Mouse (Mus musculus): Measurements from ENCODE around the gene Sez6l.

DNA sequence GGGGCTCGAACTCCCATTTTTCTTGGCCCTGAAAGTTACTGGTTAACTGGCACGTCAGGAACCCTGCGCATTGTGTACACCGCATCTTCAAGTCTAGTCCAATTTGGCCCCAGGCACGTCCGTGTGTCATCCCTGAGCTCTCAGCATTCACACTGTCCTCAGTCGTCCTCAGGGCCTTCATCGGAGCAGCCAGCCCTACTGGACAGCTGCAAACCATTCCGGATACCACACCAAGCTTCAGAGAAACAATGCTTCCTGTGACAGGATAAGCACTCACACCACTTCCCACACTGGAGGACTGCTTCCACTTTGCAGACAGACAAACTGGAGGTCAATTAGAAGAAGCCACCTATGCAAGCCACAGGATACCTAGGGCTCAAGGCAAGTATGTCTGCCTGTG is 123.9 kb downstream of the Sez6l start:
- TF ChIP-seq POLR2A (IDR thresholded peaks at IDR 0.05; ENCODE audit: low read depth, low read length), result no peak
- TF ChIP-seq CTCF (IDR thresholded peaks at IDR 0.05; ENCODE audit: extremely low read depth, insufficient read depth, insufficient read length, insufficient replicate concordance), result no peak
